Mouse (Mus musculus) heart, postnatal 36 days (tissue): ENCODE results near the gene Gm7073. TPM values are rescaled to one million over a fixed set of nuclear protein-coding genes. Genes with fewer than 3 reads are reported as not detected.

Source experiments
- DNase-seq, 2 experiments: peaks; one replicate each; pipeline ENCODE4 v3.0.0; 2021 to 2022
- intact Hi-C: fragments of 180-260 bp; cut with DNase I; formaldehyde crosslinking; loops from one replicate; pipeline ENCODE4 v1.15.1; 2025
- microRNA-seq, 2 experiments: library from miRNA; unstranded; fragments of <30 nt; microRNA quantifications; one replicate each; pipeline ENCODE4 v1.2.0; 2021; ENCODE audit warnings: borderline number of aligned reads in 2 of 2
- total RNA-seq, 2 experiments: library from RNA; stranded (reverse); gene quantifications; 2 replicates each; pipeline ENCODE4 v1.2.3; 2021

The Gm7073 gene
- total RNA-seq, 2 experiments from 2014 or later, result not detected

GRCm38 (mm10) chrX:60386852-60387251, 152.2 kb downstream of the Gm7073 start:
- intact Hi-C loops, result no loop called here
- DNase-seq, result no peak

Small RNAs within 50 kb of the gene (microRNA-seq; reads per million reads assigned to microRNA genes)
- 58.5 to 67.3 reads per million in 2 experiments for gene Mir505

Other genes starting within 250 kb of the Gm7073 start
- gene Atp11c, start 53.4 kb upstream of the Gm7073 start, total RNA-seq, result 1 to 10 TPM; 7.1 to 7.3 TPM